Mouse (Mus musculus) activated CD4-positive, CD25-positive, alpha-beta regulatory T cell (primary cell): Measurements from ENCODE around the gene Cdh22. TPM values are rescaled to one million over a fixed set of nuclear protein-coding genes. Genes with fewer than 3 reads are reported as not detected.

Experiments used
- polyA plus RNA-seq, 2 experiments: library from polyadenylated mRNA; unstranded; fragments of 100-300 nt; shearing (Covaris generic); gene quantifications; one replicate each; pipeline ENCODE4 v1.2.1; 2017

The Cdh22 gene
- polyA plus RNA-seq: under 1 TPM in 1 of 2 experiments, not detected in 1; 0.11 TPM

GRCm38 (mm10) chr2:165234613-165235291 is at the start of gene Cdh22:
TSS of gene Cdh22 (minus strand) at chr2:165234853.

GRCm38 (mm10) chr2:165090650-165091049 is 144.0 kb downstream of the Cdh22 start, which contains the start of gene 1700025C18Rik:
TSS of gene 1700025C18Rik (minus strand) at chr2:165090750.

Other genes with a start within 250 kb of the Cdh22 start
- 10 to 100 TPM; 42.4 to 48.8 TPM for gene Ncoa5, start 200.0 kb downstream of the Cdh22 start, polyA plus RNA-seq
- 1 to 10 TPM in 1 of 2 experiments, under 1 TPM in 1; 0.67 to 3.4 TPM for gene Cd40, start 179.2 kb downstream of the Cdh22 start, polyA plus RNA-seq
- gene 1700025C18Rik, start 144.1 kb downstream of the Cdh22 start, polyA plus RNA-seq: not detected
- 10 to 100 TPM; 40.2 to 46.9 TPM for gene Slc35c2, start 53.0 kb upstream of the Cdh22 start, polyA plus RNA-seq
- 10 to 100 TPM; 49.3 to 57.7 TPM for gene Elmo2, start 91.6 kb upstream of the Cdh22 start, polyA plus RNA-seq
- gene Zfp663, start 133.9 kb upstream of the Cdh22 start, polyA plus RNA-seq: under 1 TPM in 1 of 2 experiments, not detected in 1; 0.11 TPM
- not detected for gene Zfp334, start 153.4 kb upstream of the Cdh22 start, polyA plus RNA-seq
- gene Ocstamp, start 165.6 kb upstream of the Cdh22 start, polyA plus RNA-seq: under 1 TPM in 1 of 2 experiments, not detected in 1; 0.38 TPM
- under 1 TPM; 0.06 to 0.10 TPM for gene Slc13a3, start 238.4 kb upstream of the Cdh22 start, polyA plus RNA-seq